ENCODE assay signal across 8 mouse cellular contexts in the genomic region with DNA sequence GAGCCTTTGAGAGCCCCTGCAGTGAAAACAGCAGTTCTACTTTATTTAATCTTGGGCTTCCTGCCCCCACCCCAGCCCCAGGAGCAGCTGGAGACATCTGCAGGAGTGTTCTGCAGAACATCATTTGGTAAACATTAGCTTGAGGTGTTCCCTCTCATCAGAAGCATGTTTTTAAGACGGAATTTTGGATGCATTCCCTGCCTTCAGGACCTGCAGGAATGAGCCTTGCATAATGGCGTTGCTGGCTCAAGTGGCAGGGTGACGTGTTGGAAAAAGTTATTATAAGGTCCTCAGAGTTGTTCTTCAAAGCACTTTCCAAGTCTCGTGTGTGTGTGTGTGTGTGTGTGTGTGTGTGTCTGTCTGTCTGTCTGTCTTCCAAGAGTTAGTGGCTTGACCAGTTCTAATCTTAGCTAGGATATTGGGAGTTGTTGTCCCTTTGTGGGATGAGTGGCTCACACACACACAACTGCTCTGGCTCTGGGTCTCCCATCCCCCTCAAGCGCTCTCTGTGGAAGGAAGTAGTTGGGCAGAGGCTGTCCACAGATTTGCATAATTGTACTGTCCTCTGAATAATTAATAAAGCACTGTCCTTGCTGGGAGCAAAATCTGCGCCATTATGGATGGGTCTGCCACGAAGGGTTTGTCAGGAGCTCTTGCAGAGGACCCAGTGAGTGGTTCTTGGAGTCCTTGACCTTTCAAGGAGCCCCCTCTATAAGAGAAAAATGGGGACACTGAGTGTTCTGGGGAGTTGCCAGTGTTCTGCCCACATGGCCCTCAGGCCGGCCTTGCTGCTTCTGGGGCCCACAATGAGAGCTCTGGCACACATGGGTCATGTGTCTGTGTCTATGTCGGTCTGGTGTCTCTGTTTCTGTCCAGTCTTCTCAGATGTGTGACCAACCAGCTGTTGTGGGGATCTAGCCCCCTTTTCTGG.
DNase-seq lines count a peak whose midpoint lies in the region; ATAC-seq and TF ChIP-seq lines count a peak whose summit lies in the region.

No protein-coding gene starts in this region.

- H3K4me3 ChIP-seq in heart, postnatal 0 days (ENCODE audit: low read depth, low read length) = no peak overlapping the region
- H3K4me3 ChIP-seq in lung, embryonic 15.5 days = no peak overlapping the region
- no peak overlapping the region for H3K4me3 ChIP-seq in liver, postnatal 0 days (ENCODE audit: low read depth, low read length)
- no peak overlapping the region for H3K4me3 ChIP-seq in forebrain, postnatal 0 days (ENCODE audit: low read depth, low read length)
- H3K4me3 ChIP-seq in forebrain, embryonic 14.5 days (ENCODE audit: low read depth, low read length) = no peak overlapping the region

- H3K9me3 ChIP-seq in heart, postnatal 0 days (replicated peaks; ENCODE audit: control insufficient read depth, low read length) = no peaks in the 10 kb centered on the region
- no peaks in the 10 kb centered on the region for H3K9me3 ChIP-seq in lung, embryonic 15.5 days
- no peaks in the 10 kb centered on the region for H3K9me3 ChIP-seq in liver, postnatal 0 days (ENCODE audit: low read length)
- H3K9me3 ChIP-seq in forebrain, postnatal 0 days (ENCODE audit: low read length) = no peaks in the 10 kb centered on the region
- H3K9me3 ChIP-seq in forebrain, embryonic 14.5 days (replicated peaks; ENCODE audit: control insufficient read depth, low read length) = no peaks in the 10 kb centered on the region

- peak; percentile 42; the same call in 1 of the 2 replicates for ATAC-seq in heart, postnatal 0 days (ENCODE audit: insufficient read depth, low read depth)
- peak; percentile 33; the same call in 1 of the 2 replicates for ATAC-seq in lung, embryonic 15.5 days (ENCODE audit: borderline replicate concordance, extremely low read depth, low FRiP score, low TSS enrichment)
- no peak for ATAC-seq in liver, postnatal 0 days
- ATAC-seq in forebrain, postnatal 0 days = no peak
- ATAC-seq in forebrain, embryonic 14.5 days = no peak

- WGBS in heart, postnatal 0 days = 56% methylated on average over 9 of the region's 9 CpGs
- 43% methylated on average over 9 of the region's 9 CpGs for WGBS in lung, embryonic 15.5 days
- 75% methylated on average over 9 of the region's 9 CpGs for WGBS in liver, postnatal 0 days (ENCODE audit: insufficient replicate concordance)
- WGBS in forebrain, postnatal 0 days = 58% methylated on average over 9 of the region's 9 CpGs
- 69% methylated on average over 9 of the region's 9 CpGs for WGBS in forebrain, embryonic 14.5 days

- no peaks in the 10 kb centered on the region for H3K27me3 ChIP-seq in heart, postnatal 0 days (ENCODE audit: control insufficient read depth, insufficient read depth, low read length)
- H3K27me3 ChIP-seq in lung, embryonic 15.5 days = no peaks in the 10 kb centered on the region
- H3K27me3 ChIP-seq in liver, postnatal 0 days (ENCODE audit: insufficient read depth, low read length) = no peaks in the 10 kb centered on the region
- H3K27me3 ChIP-seq in forebrain, postnatal 0 days (ENCODE audit: insufficient read depth, low read length) = no peaks in the 10 kb centered on the region
- H3K27me3 ChIP-seq in forebrain, embryonic 14.5 days (replicated peaks; ENCODE audit: control insufficient read depth, insufficient read depth, low read length) = no peaks in the 10 kb centered on the region

- H3K9ac ChIP-seq in heart, postnatal 0 days (replicated peaks; ENCODE audit: low read depth, low read length) = no peak overlapping the region
- H3K9ac ChIP-seq in lung, embryonic 15.5 days = no peak overlapping the region
- no peak overlapping the region for H3K9ac ChIP-seq in liver, postnatal 0 days (replicated peaks)
- H3K9ac ChIP-seq in forebrain, postnatal 0 days = no peak overlapping the region
- H3K9ac ChIP-seq in forebrain, embryonic 14.5 days (ENCODE audit: low read length) = no peak overlapping the region

- TF ChIP-seq EP300 in heart, postnatal 0 days (IDR thresholded peaks at IDR 0.05; ENCODE audit: low read depth) = 0 out of 2 replicates have a peak, but pooled peaks have one; percentile 29
- no peak for TF ChIP-seq EP300 in liver, postnatal 0 days (IDR thresholded peaks at IDR 0.05; ENCODE audit: low read depth)

- DNase-seq in urinary bladder, postnatal 14 days (ENCODE audit: low spot score) = peak; percentile 60
- DNase-seq in urinary bladder, postnatal 25 days (ENCODE audit: low spot score) = no peak
- peak; percentile 63 for DNase-seq in heart, postnatal 0 days (ENCODE audit: low spot score)
- no peak for DNase-seq in liver, postnatal 0 days
- no peak for DNase-seq in forebrain, postnatal 0 days
- DNase-seq in embryo, embryonic 11 days = no peak
- no peak for DNase-seq in forebrain, embryonic 14.5 days (ENCODE audit: low spot score)

- no peak for TF ChIP-seq CTCF in heart, postnatal 0 days (IDR thresholded peaks at IDR 0.05; ENCODE audit: low read depth)
- no peak for TF ChIP-seq CTCF in liver, postnatal 0 days (IDR thresholded peaks at IDR 0.05; ENCODE audit: low read depth)
- no peak for TF ChIP-seq CTCF in forebrain, postnatal 0 days (IDR thresholded peaks at IDR 0.05; ENCODE audit: low read depth)

- peak overlapping the region; percentile 58 for H3K27ac ChIP-seq in heart, postnatal 0 days (ENCODE audit: low read depth)
- H3K27ac ChIP-seq in lung, embryonic 15.5 days = peak overlapping the region; percentile 60
- H3K27ac ChIP-seq in liver, postnatal 0 days (ENCODE audit: low read depth) = no peak overlapping the region
- H3K27ac ChIP-seq in forebrain, postnatal 0 days (ENCODE audit: low read depth, low read length) = no peak overlapping the region
- H3K27ac ChIP-seq in forebrain, embryonic 14.5 days (ENCODE audit: low read depth, low read length) = no peak overlapping the region

- H3K36me3 ChIP-seq in heart, postnatal 0 days (replicated peaks; ENCODE audit: control insufficient read depth, insufficient read depth, low read length) = no peaks in the 10 kb centered on the region
- H3K36me3 ChIP-seq in lung, embryonic 15.5 days = no peaks in the 10 kb centered on the region
- H3K36me3 ChIP-seq in liver, postnatal 0 days (replicated peaks; ENCODE audit: insufficient read depth, low read length) = no peaks in the 10 kb centered on the region
- H3K36me3 ChIP-seq in forebrain, postnatal 0 days (ENCODE audit: insufficient read depth) = no peaks in the 10 kb centered on the region
- H3K36me3 ChIP-seq in forebrain, embryonic 14.5 days (ENCODE audit: control insufficient read depth, insufficient read depth, low read length) = peaks cover 3% of the 10 kb centered on the region; the same call in 1 of the 2 replicates

- no peak overlapping the region for H3K4me2 ChIP-seq in heart, postnatal 0 days (ENCODE audit: low read depth, low read length)
- no peak overlapping the region for H3K4me2 ChIP-seq in lung, embryonic 15.5 days
- no peak overlapping the region for H3K4me2 ChIP-seq in liver, postnatal 0 days (ENCODE audit: low read depth, low read length)
- H3K4me2 ChIP-seq in forebrain, postnatal 0 days (ENCODE audit: low read depth) = no peak overlapping the region
- no peak overlapping the region for H3K4me2 ChIP-seq in forebrain, embryonic 14.5 days (ENCODE audit: low read length)

- H3K4me1 ChIP-seq in heart, postnatal 0 days (ENCODE audit: control insufficient read depth, insufficient read depth) = peaks cover 56% of the 10 kb centered on the region
- peaks cover 88% of the 10 kb centered on the region for H3K4me1 ChIP-seq in lung, embryonic 15.5 days
- H3K4me1 ChIP-seq in liver, postnatal 0 days (ENCODE audit: insufficient read depth) = peaks cover 13% of the 10 kb centered on the region
- H3K4me1 ChIP-seq in forebrain, postnatal 0 days (ENCODE audit: insufficient read depth) = peaks cover 23% of the 10 kb centered on the region
- peaks cover 53% of the 10 kb centered on the region for H3K4me1 ChIP-seq in forebrain, embryonic 14.5 days (ENCODE audit: control insufficient read depth, insufficient read depth, low read length)

Comparison
In these comparisons a context has a peak if more than half of its experiments do, and no peak if none do; other contexts are left out.
1. DNase-seq: peak in urinary bladder, postnatal 14 days (single experiment) and heart, postnatal 0 days (single experiment); none in urinary bladder, postnatal 25 days (single experiment), liver, postnatal 0 days (single experiment), forebrain, postnatal 0 days (single experiment), embryo, embryonic 11 days (single experiment) and forebrain, embryonic 14.5 days (single experiment).
2. ATAC-seq: peak in heart, postnatal 0 days (single experiment) and lung, embryonic 15.5 days (single experiment); none in liver, postnatal 0 days (single experiment), forebrain, postnatal 0 days (single experiment) and forebrain, embryonic 14.5 days (single experiment).
3. H3K27ac ChIP-seq: peak in heart, postnatal 0 days (single experiment) and lung, embryonic 15.5 days (single experiment); none in liver, postnatal 0 days (single experiment), forebrain, postnatal 0 days (single experiment) and forebrain, embryonic 14.5 days (single experiment).